Mouse (Mus musculus) neural tube, embryonic 15.5 days (tissue): Measurements from ENCODE around the gene Pde4d. TPM values are rescaled to one million over a fixed set of nuclear protein-coding genes. Genes with fewer than 3 reads are reported as not detected.
A peak's percentile ranks its signal among the peaks of the same experiment; 100 is the strongest.

Experiments
- ATAC-seq: fragments of 200-750 bp; cut with Nextera tagmentation; 2 replicates; pipeline ENCODE4 v1.8.0; 2017; ENCODE audit warnings: mild to moderate bottlenecking, moderate TSS enrichment, moderate library complexity; ENCODE audit not compliant: low FRiP score
- H3K27ac ChIP-seq: fragments of 300-500 bp; sonication (generic); replicated peaks from 2 replicates; pipeline ENCODE4 v1.5.1; 2015; ENCODE audit warnings: mild to moderate bottlenecking, inconsistent platforms
- H3K27me3 ChIP-seq: fragments of 300-500 bp; sonication (generic); replicated peaks from 2 replicates; pipeline ENCODE4 v1.6.1; 2015; ENCODE audit warnings: inconsistent platforms
- H3K36me3 ChIP-seq: fragments of 300-500 bp; sonication (generic); 2 replicates; pipeline ENCODE4 v1.6.1; 2015; ENCODE audit warnings: inconsistent platforms
- H3K4me1 ChIP-seq: fragments of 300-500 bp; sonication (generic); 2 replicates; pipeline ENCODE4 v1.6.1; 2015; ENCODE audit warnings: inconsistent platforms
- H3K4me2 ChIP-seq: fragments of 300-500 bp; sonication (generic); 2 replicates; pipeline ENCODE4 v1.6.1; 2015; ENCODE audit warnings: inconsistent platforms, mild to moderate bottlenecking, moderate library complexity
- H3K4me3 ChIP-seq: fragments of 300-500 bp; sonication (generic); replicated peaks from 2 replicates; pipeline ENCODE4 v1.5.1; 2015; ENCODE audit warnings: mild to moderate bottlenecking, inconsistent platforms
- H3K9ac ChIP-seq: fragments of 300-500 bp; sonication (generic); replicated peaks from 2 replicates; pipeline ENCODE4 v1.6.1; 2015; ENCODE audit warnings: mild to moderate bottlenecking, inconsistent platforms
- H3K9me3 ChIP-seq: fragments of 300-500 bp; sonication (generic); replicated peaks from 2 replicates; pipeline ENCODE4 v1.6.1; 2016; ENCODE audit warnings: inconsistent platforms
- WGBS: fragments of 180-500 bp; shearing (Covaris S2); methylation state at CpG from one replicate; pipeline ENCODE4 v1.1.7; 2015; ENCODE audit warnings: mixed read lengths; 5-methylcytosine and 5-hydroxymethylcytosine counted together
- polyA plus RNA-seq: library from polyadenylated mRNA; unstranded; fragments of >200 nt; fragmentation: Nextera tagmentation; extraction: Ambion mirVana; gene quantifications from 2 replicates; pipeline ENCODE4 v1.2.1, GENCODE M21; 2015

Pde4d gene
- polyA plus RNA-seq, 1 experiment from 2014 or later, result 20.7 TPM

GRCm38 (mm10) chr13:109646597-109647232 lies 1197.0 kb downstream of the Pde4d start:
- Histone ChIP-seq H3K27me3 (no peaks in the 10 kb centered on the region), H3K27ac (no peak overlapping the region), H3K4me2 (no peak overlapping the region), H3K9me3 (no peaks in the 10 kb centered on the region), H3K36me3 (no peaks in the 10 kb centered on the region), H3K4me3 (no peak overlapping the region), H3K4me1 (peaks cover 16% of the 10 kb centered on the region), H3K9ac (no peak overlapping the region)
- WGBS, result 46% methylated on average over 11 of the region's 11 CpGs
- ATAC-seq, result no peak

- Histone ChIP-seq H3K36me3 (no peaks in the 10 kb centered on the region), H3K27me3 (no peaks in the 10 kb centered on the region), H3K4me3 (no peak overlapping the region), H3K4me1 (peaks cover 16% of the 10 kb centered on the region), H3K9ac (no peak overlapping the region), H3K27ac (no peak overlapping the region), H3K9me3 (no peaks in the 10 kb centered on the region), H3K4me2 (no peak overlapping the region)
- WGBS, result 83% methylated on average over 7 of the region's 7 CpGs
- ATAC-seq, result no peak
Measured at GRCm38 (mm10) chr13:109647479-109648199, 1197.9 kb downstream of the Pde4d start.

- Histone ChIP-seq H3K9ac (no peak overlapping the region), H3K4me2 (no peak overlapping the region), H3K4me3 (no peak overlapping the region), H3K4me1 (peaks cover 16% of the 10 kb centered on the region), H3K9me3 (no peaks in the 10 kb centered on the region), H3K27me3 (no peaks in the 10 kb centered on the region), H3K36me3 (no peaks in the 10 kb centered on the region), H3K27ac (no peak overlapping the region)
- ATAC-seq, result no peak
- WGBS, result 91% methylated on average over 3 of the region's 3 CpGs
Measured at GRCm38 (mm10) chr13:109648311-109648710, 1198.6 kb downstream of the Pde4d start.

- no peak for ATAC-seq
- H3K27me3 ChIP-seq, result no peaks in the 10 kb centered on the region
- no peaks in the 10 kb centered on the region for H3K9me3 ChIP-seq
- H3K36me3 ChIP-seq, result no peaks in the 10 kb centered on the region
- H3K27ac ChIP-seq, result no peak overlapping the region
- no peaks in the 10 kb centered on the region for H3K4me1 ChIP-seq
- WGBS, result 71% methylated on average over 10 of the region's 10 CpGs
- no peak overlapping the region for H3K9ac ChIP-seq
- no peak overlapping the region for H3K4me2 ChIP-seq
- H3K4me3 ChIP-seq, result no peak overlapping the region
Measured at GRCm38 (mm10) chr13:109651790-109652605, 1202.2 kb downstream of the Pde4d start.

GRCm38 (mm10) chr13:109652631-109653030 lies 1202.9 kb downstream of the Pde4d start:
- no peak overlapping the region for H3K4me3 ChIP-seq
- H3K4me2 ChIP-seq, result no peak overlapping the region
- 63% methylated on average over 7 of the region's 7 CpGs for WGBS
- no peak overlapping the region for H3K9ac ChIP-seq
- no peaks in the 10 kb centered on the region for H3K36me3 ChIP-seq
- H3K27me3 ChIP-seq, result no peaks in the 10 kb centered on the region
- H3K4me1 ChIP-seq, result no peaks in the 10 kb centered on the region
- ATAC-seq, result no peak
- H3K9me3 ChIP-seq, result no peaks in the 10 kb centered on the region
- H3K27ac ChIP-seq, result no peak overlapping the region

GRCm38 (mm10) chr13:109655390-109655789 lies 1205.6 kb downstream of the Pde4d start:
- H3K9ac ChIP-seq, result no peak overlapping the region
- no peaks in the 10 kb centered on the region for H3K36me3 ChIP-seq
- ATAC-seq, result peak; percentile 37; the same call in 1 of the 2 replicates
- peak overlapping the region; percentile 45; the same call in 1 of the 2 replicates for H3K27ac ChIP-seq
- H3K4me2 ChIP-seq, result no peak overlapping the region
- no peak overlapping the region for H3K4me3 ChIP-seq
- H3K27me3 ChIP-seq, result no peaks in the 10 kb centered on the region
- 44% methylated on average over 3 of the region's 3 CpGs for WGBS
- no peaks in the 10 kb centered on the region for H3K9me3 ChIP-seq
- no peaks in the 10 kb centered on the region for H3K4me1 ChIP-seq

GRCm38 (mm10) chr13:109659103-109659502 lies 1209.4 kb downstream of the Pde4d start:
- H3K9ac ChIP-seq, result no peak overlapping the region
- H3K4me1 ChIP-seq, result peaks cover 4% of the 10 kb centered on the region
- no peak overlapping the region for H3K4me2 ChIP-seq
- no peak for ATAC-seq
- H3K4me3 ChIP-seq, result no peak overlapping the region
- no peaks in the 10 kb centered on the region for H3K27me3 ChIP-seq
- WGBS, result 90% methylated on average over 6 of the region's 6 CpGs
- H3K9me3 ChIP-seq, result no peaks in the 10 kb centered on the region
- H3K27ac ChIP-seq, result no peak overlapping the region
- H3K36me3 ChIP-seq, result no peaks in the 10 kb centered on the region

- ATAC-seq, result no peak
- 81% methylated on average over 3 of the region's 3 CpGs for WGBS
Measured at GRCm38 (mm10) chr13:109661345-109661744, 1211.6 kb downstream of the Pde4d start.

GRCm38 (mm10) chr13:109662099-109662498 lies 1212.4 kb downstream of the Pde4d start:
- Histone ChIP-seq H3K27ac (no peak overlapping the region), H3K9me3 (no peaks in the 10 kb centered on the region), H3K27me3 (no peaks in the 10 kb centered on the region), H3K36me3 (no peaks in the 10 kb centered on the region), H3K4me2 (no peak overlapping the region), H3K4me1 (peaks cover 18% of the 10 kb centered on the region), H3K4me3 (no peak overlapping the region), H3K9ac (no peak overlapping the region)
- 71% methylated on average over 5 of the region's 5 CpGs for WGBS
- ATAC-seq, result no peak

More at GRCm38 (mm10) chr13:109661345-109661744, 1211.6 kb downstream of the Pde4d start:
- no peak overlapping the region for H3K4me3 ChIP-seq
- H3K27me3 ChIP-seq, result no peaks in the 10 kb centered on the region
- H3K9me3 ChIP-seq, result no peaks in the 10 kb centered on the region
- no peak overlapping the region for H3K4me2 ChIP-seq
- no peaks in the 10 kb centered on the region for H3K36me3 ChIP-seq
- no peak overlapping the region for H3K9ac ChIP-seq
- H3K4me1 ChIP-seq, result peaks cover 18% of the 10 kb centered on the region
- no peak overlapping the region for H3K27ac ChIP-seq

- Histone ChIP-seq H3K36me3 (no peaks in the 10 kb centered on the region), H3K9me3 (no peaks in the 10 kb centered on the region), H3K4me3 (no peak overlapping the region), H3K9ac (no peak overlapping the region), H3K4me1 (peaks cover 18% of the 10 kb centered on the region), H3K4me2 (no peak overlapping the region), H3K27me3 (no peaks in the 10 kb centered on the region), H3K27ac (no peak overlapping the region)
- no peak for ATAC-seq
- WGBS, result 72% methylated on average over 3 of the region's 3 CpGs
Measured at GRCm38 (mm10) chr13:109662731-109663130, 1213.0 kb downstream of the Pde4d start.

GRCm38 (mm10) chr13:109664956-109665802 lies 1215.4 kb downstream of the Pde4d start:
- Histone ChIP-seq H3K36me3 (no peaks in the 10 kb centered on the region), H3K4me1 (peaks cover 18% of the 10 kb centered on the region), H3K4me2 (no peak overlapping the region), H3K9ac (no peak overlapping the region), H3K9me3 (no peaks in the 10 kb centered on the region), H3K27me3 (no peaks in the 10 kb centered on the region), H3K27ac (0 out of 2 replicates have a peak overlapping the region, but pooled peaks have one; percentile 1), H3K4me3 (no peak overlapping the region)
- WGBS, result 47% methylated on average over 10 of the region's 10 CpGs
- ATAC-seq, result peak; percentile 63; the same call in 1 of the 2 replicates
